17 mouse cellular contexts compared by ENCODE assay signal in genomic region chr7:137198921-137199320, GRCm38 (mm10).
"Had no signal": no experiment of that assay in that cellular context is flagged by ENCODE, and none has a peak within 500 bp of the region (broad histone marks: within the 10 kb centered on the region; RNA-seq: fewer than 3 reads in every experiment).

No protein-coding gene starts in this region.

- H3K27me3 ChIP-seq: stomach, embryonic 15.5 days had no signal

- ATAC-seq: intestine, embryonic 16.5 days had no signal

- H3K27ac ChIP-seq: limb, embryonic 13.5 days; liver, embryonic 13.5 days; midbrain, embryonic 12.5 days; stomach, embryonic 15.5 days had no signal

- H3K36me3 ChIP-seq: liver, embryonic 13.5 days; stomach, embryonic 15.5 days had no signal

- DNase-seq: kidney, adult 18-20 months; kidney, adult 9 months; kidney, postnatal 14 days; kidney, postnatal 4 days; left cerebral cortex, postnatal 4 days; liver, embryonic 13.5 days; lung, adult 2 months; lung, postnatal 14 days; lung, postnatal 4 days; right cerebral cortex, adult 18-20 months; right cerebral cortex, postnatal 25 days; spleen, adult 18-20 months; thymus, postnatal 25 days had no signal

- H3K4me1 ChIP-seq: liver, embryonic 13.5 days had no signal

- H3K9me3 ChIP-seq: limb, embryonic 13.5 days; liver, embryonic 13.5 days; midbrain, embryonic 12.5 days; stomach, embryonic 15.5 days had no signal

- H3K4me3 ChIP-seq: limb, embryonic 13.5 days; liver, embryonic 13.5 days; midbrain, embryonic 12.5 days; stomach, embryonic 15.5 days had no signal

- H3K4me2 ChIP-seq: limb, embryonic 13.5 days; liver, embryonic 13.5 days; midbrain, embryonic 12.5 days; stomach, embryonic 15.5 days had no signal

- H3K9ac ChIP-seq: limb, embryonic 13.5 days; liver, embryonic 13.5 days; midbrain, embryonic 12.5 days; stomach, embryonic 15.5 days had no signal
